9 mouse cellular contexts compared by ENCODE assay signal in genomic region chr5:103658921-103659320, GRCm38 (mm10). TPM values are rescaled to one million over a fixed set of nuclear protein-coding genes. Genes with fewer than 3 reads are reported as not detected.
DNase-seq lines count a peak whose midpoint lies in the region; ATAC-seq and TF ChIP-seq lines count a peak whose summit lies in the region.
"Had no signal": no experiment of that assay in that cellular context is flagged by ENCODE, and none has a peak within 500 bp of the region (broad histone marks: within the 10 kb centered on the region; RNA-seq: fewer than 3 reads in every experiment).

No protein-coding gene starts in this region.

- no peak for ATAC-seq in embryonic facial prominence, embryonic 11.5 days (replicated peaks; ENCODE audit: insufficient number of reproducible peaks, low FRiP score, low TSS enrichment, low read depth)
- no peak for ATAC-seq in liver, embryonic 14.5 days (ENCODE audit: insufficient read depth)
- no peak for ATAC-seq in liver, embryonic 12.5 days

- no peaks in the 10 kb centered on the region for H3K4me1 ChIP-seq in embryonic facial prominence, embryonic 11.5 days (ENCODE audit: control insufficient read depth, insufficient read depth, low read length)
- 0 out of 2 replicates have a peak, but pooled peaks cover 6% of the 10 kb centered on the region for H3K4me1 ChIP-seq in embryonic facial prominence, embryonic 10.5 days
- no peaks in the 10 kb centered on the region for H3K4me1 ChIP-seq in liver, embryonic 14.5 days (replicated peaks; ENCODE audit: control insufficient read depth in 2 of 2, insufficient read depth in 2 of 2, low read length in 1 of 2)
- peaks cover 17% of the 10 kb centered on the region; the same call in 1 of the 2 replicates for H3K4me1 ChIP-seq in liver, embryonic 12.5 days
- H3K4me1 ChIP-seq in bone marrow macrophage, adult 2 months (ENCODE audit: control insufficient read depth, insufficient read depth, low read length) = no peaks in the 10 kb centered on the region

- no peaks in the 10 kb centered on the region for H3K9me3 ChIP-seq in embryonic facial prominence, embryonic 11.5 days (replicated peaks; ENCODE audit: control insufficient read depth, low read length)
- H3K9me3 ChIP-seq in embryonic facial prominence, embryonic 10.5 days = no peaks in the 10 kb centered on the region
- no peaks in the 10 kb centered on the region for H3K9me3 ChIP-seq in liver, embryonic 14.5 days (ENCODE audit: control insufficient read depth, low read length)
- no peaks in the 10 kb centered on the region for H3K9me3 ChIP-seq in liver, embryonic 12.5 days (replicated peaks)
- H3K9me3 ChIP-seq: midbrain, embryonic 12.5 days had no signal

- 68% methylated on average over 5 of the region's 5 CpGs for WGBS in embryonic facial prominence, embryonic 11.5 days
- 73% methylated on average over 5 of the region's 5 CpGs for WGBS in embryonic facial prominence, embryonic 10.5 days
- 47% methylated on average over 5 of the region's 5 CpGs for WGBS in liver, embryonic 14.5 days (ENCODE audit: insufficient replicate concordance)
- WGBS in liver, embryonic 12.5 days (ENCODE audit: insufficient replicate concordance) = 46% methylated on average over 5 of the region's 5 CpGs

- TF ChIP-seq POLR2A in bone marrow macrophage, adult 2 months (IDR thresholded peaks at IDR 0.05; ENCODE audit: borderline replicate concordance, low read depth, low read length) = no peak

- H3K4me2 ChIP-seq in embryonic facial prominence, embryonic 11.5 days (ENCODE audit: low read depth, low read length) = no peak overlapping the region
- H3K4me2 ChIP-seq in liver, embryonic 14.5 days (ENCODE audit: low read depth) = no peak overlapping the region
- H3K4me2 ChIP-seq in liver, embryonic 12.5 days = no peak overlapping the region
- H3K4me2 ChIP-seq: midbrain, embryonic 12.5 days had no signal

- TF ChIP-seq EP300 in liver, embryonic 14.5 days (IDR thresholded peaks at IDR 0.05; ENCODE audit: low read depth) = no peak

- no peaks in the 10 kb centered on the region for H3K27me3 ChIP-seq in embryonic facial prominence, embryonic 11.5 days (ENCODE audit: control insufficient read depth, insufficient read depth, low read length)
- peaks cover 4% of the 10 kb centered on the region for H3K27me3 ChIP-seq in embryonic facial prominence, embryonic 10.5 days (replicated peaks; ENCODE audit: low read depth, poor library complexity, severe bottlenecking)
- no peaks in the 10 kb centered on the region for H3K27me3 ChIP-seq in liver, embryonic 14.5 days (ENCODE audit: control insufficient read depth, insufficient read depth, low read length)
- peaks cover 14% of the 10 kb centered on the region for H3K27me3 ChIP-seq in liver, embryonic 12.5 days (replicated peaks)

- peak; percentile 31 for DNase-seq in embryonic facial prominence, embryonic 11.5 days (ENCODE audit: low spot score)
- DNase-seq in embryonic facial prominence, embryonic 10.5 days (ENCODE audit: low spot score) = no peak
- no peak for DNase-seq in liver, embryonic 14.5 days (ENCODE audit: low read depth in 3 of 3, low spot score in 3 of 3)
- peak; percentile 37 for DNase-seq in mesoderm, embryonic 11.5 days (ENCODE audit: low read depth, low spot score)
- no peak for DNase-seq in urinary bladder, postnatal 36 days (ENCODE audit: low spot score in 2 of 2)
- DNase-seq in kidney, adult 8-10 months = no peak

- H3K9ac ChIP-seq in embryonic facial prominence, embryonic 11.5 days (replicated peaks; ENCODE audit: low read length) = no peak overlapping the region
- H3K9ac ChIP-seq in liver, embryonic 14.5 days (replicated peaks) = no peak overlapping the region
- no peak overlapping the region for H3K9ac ChIP-seq in liver, embryonic 12.5 days
- H3K9ac ChIP-seq: midbrain, embryonic 12.5 days had no signal

- no peaks in the 10 kb centered on the region for H3K36me3 ChIP-seq in embryonic facial prominence, embryonic 11.5 days (replicated peaks; ENCODE audit: control insufficient read depth, insufficient read depth, low read depth, low read length)
- H3K36me3 ChIP-seq in embryonic facial prominence, embryonic 10.5 days (replicated peaks) = no peaks in the 10 kb centered on the region
- H3K36me3 ChIP-seq in liver, embryonic 14.5 days (replicated peaks; ENCODE audit: control insufficient read depth, insufficient read depth, low read depth) = no peaks in the 10 kb centered on the region
- H3K36me3 ChIP-seq in liver, embryonic 12.5 days = no peaks in the 10 kb centered on the region
- H3K36me3 ChIP-seq: midbrain, embryonic 12.5 days had no signal

- no peak overlapping the region for H3K27ac ChIP-seq in embryonic facial prominence, embryonic 11.5 days (replicated peaks; ENCODE audit: low read depth, low read length)
- H3K27ac ChIP-seq in embryonic facial prominence, embryonic 10.5 days (replicated peaks) = no peak overlapping the region
- no peak overlapping the region for H3K27ac ChIP-seq in liver, embryonic 14.5 days
- no peak overlapping the region for H3K27ac ChIP-seq in liver, embryonic 12.5 days
- no peak overlapping the region for H3K27ac ChIP-seq in bone marrow macrophage, adult 2 months (ENCODE audit: insufficient read depth, low read depth, low read length)
- H3K27ac ChIP-seq: midbrain, embryonic 12.5 days had no signal

- H3K4me3 ChIP-seq in embryonic facial prominence, embryonic 11.5 days (ENCODE audit: low read depth, low read length) = no peak overlapping the region
- no peak overlapping the region for H3K4me3 ChIP-seq in embryonic facial prominence, embryonic 10.5 days
- no peak overlapping the region for H3K4me3 ChIP-seq in liver, embryonic 14.5 days (ENCODE audit: insufficient read depth in 1 of 2, low read depth in 2 of 2, low read length in 2 of 2)
- H3K4me3 ChIP-seq in liver, embryonic 12.5 days = no peak overlapping the region
- H3K4me3 ChIP-seq in bone marrow macrophage, adult 2 months (ENCODE audit: insufficient read depth, low read length) = no peak overlapping the region
- H3K4me3 ChIP-seq: midbrain, embryonic 12.5 days had no signal

- TF ChIP-seq CTCF in liver, embryonic 14.5 days (IDR thresholded peaks at IDR 0.05; ENCODE audit: low read depth) = peak; percentile 46
- TF ChIP-seq CTCF in bone marrow macrophage, adult 2 months (IDR thresholded peaks at IDR 0.05; ENCODE audit: low read depth, low read length) = 0 out of 2 replicates have a peak, but pooled peaks have one; percentile 7

RNA-seq across cellular contexts. Expression of gene 1700016H13Rik, which starts 3.1 kb away (rescaled TPM):
- 0.28 TPM in 1 of 2 replicates, not detected in the other for polyA plus RNA-seq in embryonic facial prominence, embryonic 11.5 days (2014; fragmentation: Nextera tagmentation; extraction: Ambion mirVana)
- polyA plus RNA-seq in embryonic facial prominence, embryonic 10.5 days (2016; fragmentation: Nextera tagmentation; extraction: Ambion mirVana) = 0.26 and 0.31 TPM in 2 replicates
- polyA plus RNA-seq in liver, embryonic 14.5 days (2012; rRNA removed) = 0.06 TPM in 1 of 2 replicates, not detected in the other
- polyA plus RNA-seq in liver, embryonic 14.5 days (2014; fragmentation: Nextera tagmentation; extraction: Ambion mirVana) = not detected in 2 replicates
- polyA plus RNA-seq in liver, embryonic 12.5 days (2016; fragmentation: Nextera tagmentation; extraction: Ambion mirVana) = not detected in 2 replicates
- not detected in 2 replicates for polyA plus RNA-seq in bone marrow macrophage, adult 2 months (2012; ENCODE audit: insufficient read depth, insufficient read length, missing spikeins)

RNA-seq across cellular contexts. Expression of gene Slc10a6, which starts 29.7 kb away (rescaled TPM):
- 0.13 TPM in 1 of 2 replicates, not detected in the other for polyA plus RNA-seq in embryonic facial prominence, embryonic 11.5 days (2014; fragmentation: Nextera tagmentation; extraction: Ambion mirVana)
- not detected in 2 replicates for polyA plus RNA-seq in embryonic facial prominence, embryonic 10.5 days (2016; fragmentation: Nextera tagmentation; extraction: Ambion mirVana)
- polyA plus RNA-seq in liver, embryonic 14.5 days (2012; rRNA removed) = not detected in 2 replicates
- polyA plus RNA-seq in liver, embryonic 14.5 days (2014; fragmentation: Nextera tagmentation; extraction: Ambion mirVana) = not detected in 2 replicates
- not detected in 2 replicates for polyA plus RNA-seq in liver, embryonic 12.5 days (2016; fragmentation: Nextera tagmentation; extraction: Ambion mirVana)
- not detected in 2 replicates for polyA plus RNA-seq in bone marrow macrophage, adult 2 months (2012; ENCODE audit: insufficient read depth, insufficient read length, missing spikeins)
- polyA plus RNA-seq: midbrain, embryonic 12.5 days had no signal

RNA-seq across cellular contexts. Expression of gene Aff1, which starts 33.3 kb away (rescaled TPM):
- polyA plus RNA-seq in embryonic facial prominence, embryonic 11.5 days (2014; fragmentation: Nextera tagmentation; extraction: Ambion mirVana) = 6.1 and 6.9 TPM in 2 replicates
- 4.0 and 5.5 TPM in 2 replicates for polyA plus RNA-seq in embryonic facial prominence, embryonic 10.5 days (2016; fragmentation: Nextera tagmentation; extraction: Ambion mirVana)
- 5.6 and 7.0 TPM in 2 replicates for polyA plus RNA-seq in liver, embryonic 14.5 days (2012; rRNA removed)
- polyA plus RNA-seq in liver, embryonic 14.5 days (2014; fragmentation: Nextera tagmentation; extraction: Ambion mirVana) = 17.1 and 19.2 TPM in 2 replicates
- 17.0 and 19.5 TPM in 2 replicates for polyA plus RNA-seq in liver, embryonic 12.5 days (2016; fragmentation: Nextera tagmentation; extraction: Ambion mirVana)
- polyA plus RNA-seq in bone marrow macrophage, adult 2 months (2012; ENCODE audit: insufficient read depth, insufficient read length, missing spikeins) = 44.1 and 45.3 TPM in 2 replicates

Comparison
In these comparisons a context has a peak if more than half of its experiments do, and no peak if none do; other contexts are left out.
1. DNase-seq: peak in embryonic facial prominence, embryonic 11.5 days (single experiment) and mesoderm, embryonic 11.5 days (single experiment); none in embryonic facial prominence, embryonic 10.5 days (single experiment), liver, embryonic 14.5 days (0 of 3), urinary bladder, postnatal 36 days (0 of 2) and kidney, adult 8-10 months (0 of 2).